Mouse (Mus musculus) frontal cortex, postnatal 36 days (tissue): ENCODE data around the gene Inpp5a.
A peak's percentile ranks its signal among the peaks of the same experiment; 100 is the strongest.

ENCODE experiments used
- DNase-seq, 2 experiments: peaks; one replicate each; pipeline ENCODE4 v3.0.0; 2022; ENCODE audit warnings: low spot score in 2 of 2

Gene Inpp5a

GRCm38 (mm10) chr7:139580851-139581775 is 192.2 kb downstream of the Inpp5a start:
- DNase-seq: no peak

- DNase-seq: no peak
Measured at GRCm38 (mm10) chr7:139581801-139582571, 193.1 kb downstream of the Inpp5a start.

- DNase-seq: peak in 1 of 2 experiments; percentile 33
Measured at GRCm38 (mm10) chr7:139582595-139582994, 193.7 kb downstream of the Inpp5a start, which contains the start of gene Nkx6-2. TSS of gene Nkx6-2 (minus strand) at chr7:139582797.

- DNase-seq: no peak
Measured at GRCm38 (mm10) chr7:139583094-139583737, 194.3 kb downstream of the Inpp5a start.

- DNase-seq: no peak
Measured at GRCm38 (mm10) chr7:139584221-139585175, 195.6 kb downstream of the Inpp5a start.

- no peak for DNase-seq
Measured at GRCm38 (mm10) chr7:139585183-139585821, 196.4 kb downstream of the Inpp5a start.

GRCm38 (mm10) chr7:139587919-139588318 is 199.0 kb downstream of the Inpp5a start:
- no peak for DNase-seq

GRCm38 (mm10) chr7:139590302-139590701 is 201.4 kb downstream of the Inpp5a start:
- DNase-seq: peak in 1 of 2 experiments; percentile 45

- DNase-seq: no peak
Measured at GRCm38 (mm10) chr7:139591311-139591710, 202.4 kb downstream of the Inpp5a start.

- DNase-seq: no peak
Measured at GRCm38 (mm10) chr7:139595311-139595710, 206.4 kb downstream of the Inpp5a start.

- no peak for DNase-seq
Measured at GRCm38 (mm10) chr7:139595862-139596261, 207.0 kb downstream of the Inpp5a start.

- DNase-seq: no peak
Measured at GRCm38 (mm10) chr7:139610328-139610727, 221.4 kb downstream of the Inpp5a start.

GRCm38 (mm10) chr7:139615767-139616766 is 227.2 kb downstream of the Inpp5a start:
- peak; percentile 73 to 83 for DNase-seq

GRCm38 (mm10) chr7:139622568-139622967 is 233.7 kb downstream of the Inpp5a start:
- DNase-seq: peak in 1 of 2 experiments; percentile 17

- no peak for DNase-seq
Measured at GRCm38 (mm10) chr7:139625156-139625555, 236.2 kb downstream of the Inpp5a start.
